Mouse (Mus musculus) gastrocnemius, postnatal 36 days (tissue): Measurements from ENCODE around the gene Ctcf. TPM values are rescaled to one million over a fixed set of nuclear protein-coding genes. Genes with fewer than 3 reads are reported as not detected.

ENCODE experiments used
- DNase-seq, 2 experiments: peaks; one replicate each; pipeline ENCODE4 v3.0.0; 2022
- intact Hi-C: fragments of 180-260 bp; cut with DNase I; formaldehyde crosslinking; loops from one replicate; pipeline ENCODE4 v1.15.1; 2025
- microRNA-seq, 2 experiments: library from miRNA; unstranded; fragments of <30 nt; microRNA quantifications; one replicate each; pipeline ENCODE4 v1.2.0; 2021
- total RNA-seq, 2 experiments: library from RNA; stranded (reverse); gene quantifications; 2 replicates each; pipeline ENCODE4 v1.2.3; 2021

The Ctcf gene
- total RNA-seq, 2 experiments from 2014 or later = 27.0 to 29.9 TPM

DNA sequence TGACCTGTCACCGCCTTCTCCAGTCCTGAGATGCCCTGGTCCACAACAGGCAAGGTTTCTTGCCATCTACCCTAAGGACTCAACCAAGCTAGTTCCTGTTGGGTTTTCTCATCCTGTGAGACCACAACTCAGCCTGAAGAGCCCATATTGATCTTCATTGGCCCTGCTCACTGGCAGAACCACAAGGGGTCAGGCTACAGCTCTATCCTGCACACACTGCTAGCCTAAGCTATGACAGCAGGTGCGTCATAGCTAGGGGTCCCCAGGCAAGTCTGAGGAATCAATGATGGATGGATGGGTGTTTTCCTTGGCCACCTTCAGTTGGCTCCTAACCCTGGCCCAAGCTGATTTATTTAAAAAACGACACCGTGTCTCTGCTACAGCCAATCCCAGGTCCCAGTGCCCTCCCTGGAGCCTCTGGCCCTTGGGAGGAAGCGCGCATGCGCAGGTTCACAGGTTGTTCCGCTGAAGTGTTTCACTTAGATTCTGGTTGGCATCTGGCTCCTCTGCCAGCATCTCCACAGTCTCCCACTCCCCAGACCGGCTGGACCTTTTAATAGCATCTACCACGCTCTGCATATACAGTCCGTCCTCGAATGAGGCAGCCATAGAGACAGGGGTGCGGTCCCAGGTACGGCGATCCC lies 80.1 kb downstream of the Ctcf start:
- DNase-seq = no peak
- intact Hi-C loops = loop anchor here (2.0 to 10.0 kb wide), 2 partner anchors 214 to 308 kb away; no protein-coding TSS in a partner anchor

DNA sequence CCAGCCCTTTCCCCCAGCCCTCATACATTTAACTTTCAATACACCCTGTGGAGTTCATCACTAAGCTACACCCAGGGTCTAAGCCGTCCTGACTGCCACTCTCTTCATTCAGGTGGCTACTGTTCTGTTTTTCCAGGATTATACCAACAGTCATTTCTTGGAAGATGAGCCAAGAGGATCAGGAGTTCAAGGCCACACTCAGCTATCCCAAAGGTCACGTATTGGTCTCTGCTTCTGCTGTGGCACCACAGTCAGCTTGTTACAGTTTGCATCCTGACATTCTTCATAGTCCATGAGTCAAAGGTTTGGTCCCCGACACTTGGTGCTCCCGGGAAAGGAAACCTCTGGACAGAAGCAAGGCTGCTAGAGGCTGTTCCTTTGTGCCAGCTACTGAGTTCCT lies 83.3 kb downstream of the Ctcf start:
- no peak for DNase-seq
- intact Hi-C loops = loop anchor here (10.0 kb wide), 1 partner anchor 305 kb away; no protein-coding TSS in a partner anchor

- DNase-seq = no peak
- intact Hi-C loops = no loop called here
Measured at GRCm38 (mm10) chr8:105722861-105723260, 86.5 kb downstream of the Ctcf start.

- DNase-seq = no peak
- intact Hi-C loops = no loop called here
Measured at GRCm38 (mm10) chr8:105725726-105726125, 89.4 kb downstream of the Ctcf start.

- no peak for DNase-seq
Measured at GRCm38 (mm10) chr8:105727397-105728124, 91.2 kb downstream of the Ctcf start.

GRCm38 (mm10) chr8:105732186-105732585 lies 95.8 kb downstream of the Ctcf start:
- intact Hi-C loops = no loop called here
- DNase-seq = no peak

More at GRCm38 (mm10) chr8:105727397-105728124, 91.2 kb downstream of the Ctcf start:
- intact Hi-C loops = no loop called here

Small RNA genes lying within 50 kb of the gene (microRNA-seq; reads per million reads assigned to microRNA genes)
- gene Mir1966 = 0 reads per million in 2 experiments

Other genes starting within 250 kb of the Ctcf start
- gene Kctd19, start 223.1 kb upstream of the Ctcf start, total RNA-seq = not detected
- under 1 TPM; 0.54 to 0.71 TPM for gene Lrrc36, start 223.0 kb upstream of the Ctcf start, total RNA-seq
- gene Tppp3, start 165.0 kb upstream of the Ctcf start, total RNA-seq = 10 to 100 TPM; 54.1 to 54.9 TPM
- 1 to 10 TPM; 8.1 to 8.3 TPM for gene Zdhhc1, start 139.7 kb upstream of the Ctcf start, total RNA-seq
- under 1 TPM in 1 of 2 experiments, not detected in 1; 0.22 TPM for gene Hsd11b2, start 117.8 kb upstream of the Ctcf start, total RNA-seq
- gene Atp6v0d1, start 70.5 kb upstream of the Ctcf start, total RNA-seq = 10 to 100 TPM; 37.3 to 40.9 TPM
- gene Ripor1, start 31.3 kb upstream of the Ctcf start, total RNA-seq = 10 to 100 TPM; 15.1 to 18.2 TPM
- gene Agrp, start 825 bp downstream of the Ctcf start, total RNA-seq = under 1 TPM in 1 of 2 experiments, not detected in 1; 0.56 TPM
- gene Carmil2, start 49.7 kb downstream of the Ctcf start, total RNA-seq = 1 to 10 TPM in 1 of 2 experiments, not detected in 1; 1.1 TPM
- gene Acd, start 64.5 kb downstream of the Ctcf start, total RNA-seq = 1 to 10 TPM; 6.6 to 6.7 TPM
- 1 to 10 TPM; 4.7 to 6.7 TPM for gene Pard6a, start 64.6 kb downstream of the Ctcf start, total RNA-seq
- not detected for gene 4933405L10Rik, start 71.1 kb downstream of the Ctcf start, total RNA-seq
- 1 to 10 TPM in 1 of 2 experiments, under 1 TPM in 1; 0.48 to 1.2 TPM for gene Enkd1, start 71.6 kb downstream of the Ctcf start, total RNA-seq
- gene Gfod2, start 122.1 kb downstream of the Ctcf start, total RNA-seq = 1 to 10 TPM; 6.6 to 6.8 TPM
- 10 to 100 TPM; 19.7 to 22.0 TPM for gene Ranbp10, start 190.8 kb downstream of the Ctcf start, total RNA-seq
- gene Tsnaxip1, start 191.2 kb downstream of the Ctcf start, total RNA-seq = not detected
- gene Cenpt, start 216.7 kb downstream of the Ctcf start, total RNA-seq = 1 to 10 TPM; 1.1 to 1.2 TPM
- gene Thap11, start 218.6 kb downstream of the Ctcf start, total RNA-seq = 10 to 100 TPM; 19.0 TPM
- gene Nutf2, start 224.0 kb downstream of the Ctcf start, total RNA-seq = 10 to 100 TPM; 38.4 to 52.9 TPM
- 10 to 100 TPM; 17.6 to 20.1 TPM for gene Edc4, start 244.3 kb downstream of the Ctcf start, total RNA-seq